Mouse (Mus musculus) lung, postnatal 0 days (tissue): ENCODE measurements around the gene Vmn1r83.

Experiments used
- CTCF ChIP-seq: IDR thresholded peaks from 2 replicates; pipeline ENCODE4 v1.5.1; 2016; ENCODE audit warnings: antibody characterized with exemption, mild to moderate bottlenecking
- EP300 ChIP-seq: IDR thresholded peaks from 2 replicates; pipeline ENCODE4 v1.6.1; 2016; ENCODE audit warnings: antibody characterized with exemption, mild to moderate bottlenecking, control low read depth

GRCm38 (mm10) chr7:12300130-12300529 lies 29.2 kb downstream of the Vmn1r83 start, which contains the start of gene Vmn1r82:
- TF ChIP-seq CTCF (no peak), EP300 (no peak)
